Mouse (Mus musculus) C2C12 (cell line): ENCODE results near the gene Mybl2. TPM values are rescaled to one million over a fixed set of nuclear protein-coding genes. Genes with fewer than 3 reads are reported as not detected.
A peak's percentile ranks its signal among the peaks of the same experiment; 100 is the strongest.

Experiments
- H3K27me3 ChIP-seq: one replicate; pipeline ENCODE4 v1.6.1; 2011; ENCODE audit not compliant: control insufficient read depth, insufficient read depth, insufficient read length
- H3K36me3 ChIP-seq: one replicate; pipeline ENCODE4 v1.6.1; 2011; ENCODE audit not compliant: control insufficient read depth, insufficient read depth
- H3K4me3 ChIP-seq: one replicate; pipeline ENCODE4 v1.5.1; 2011; ENCODE audit warnings: mild to moderate bottlenecking, control low read depth; ENCODE audit not compliant: poor library complexity, insufficient read depth, severe bottlenecking
- H3K79me2 ChIP-seq: one replicate; pipeline ENCODE4 v1.6.1; 2011; ENCODE audit not compliant: control insufficient read depth, insufficient read depth
- H3K79me3 ChIP-seq: one replicate; pipeline ENCODE4 v1.6.1; 2011; ENCODE audit warnings: low read depth, control low read depth
- H3ac ChIP-seq: one replicate; pipeline ENCODE3; 2011; ENCODE audit warnings: low read depth; ENCODE audit not compliant: control insufficient read depth, insufficient read length
- CEBPB ChIP-seq: IDR thresholded peaks from one replicate; pipeline ENCODE4 v1.6.1; 2011; ENCODE audit warnings: low read depth, mild to moderate bottlenecking, control low read depth, moderate library complexity
- CTCF ChIP-seq: IDR thresholded peaks from one replicate; pipeline ENCODE4 v1.5.1; 2011; ENCODE audit not compliant: control insufficient read depth, insufficient read depth, insufficient read length
- FOSL1 ChIP-seq: IDR thresholded peaks from one replicate; pipeline ENCODE4 v1.8.0; 2011; ENCODE audit warnings: mild to moderate bottlenecking, low read length; ENCODE audit not compliant: poor library complexity, insufficient read depth, severe bottlenecking
- MAX ChIP-seq: IDR thresholded peaks from one replicate; pipeline ENCODE4 v1.6.1; 2011; ENCODE audit warnings: mild to moderate bottlenecking, control low read depth
- MYOD1 ChIP-seq: IDR thresholded peaks from one replicate; pipeline ENCODE4 v1.6.1; 2011; ENCODE audit warnings: low read depth; ENCODE audit not compliant: control insufficient read depth, insufficient read length
- MYOG ChIP-seq: IDR thresholded peaks from one replicate; pipeline ENCODE4 v1.6.1; 2011; ENCODE audit not compliant: control insufficient read depth, insufficient read length; ENCODE audit errors: extremely low read depth
- USF1 ChIP-seq: IDR thresholded peaks from one replicate; pipeline ENCODE4 v1.6.1; 2011; ENCODE audit warnings: low read depth, mild to moderate bottlenecking, control low read depth, moderate library complexity
- polyA plus RNA-seq: library from polyadenylated mRNA; unstranded; fragments of >200 nt; fragmentation: generic; extraction: Trizol; gene quantifications from one replicate; pipeline ENCODE4 v1.2.1, GENCODE M21; 2012; ENCODE audit warnings: missing spikeins

The Mybl2 gene
- polyA plus RNA-seq, 1 experiment = 37.8 TPM

DNA sequence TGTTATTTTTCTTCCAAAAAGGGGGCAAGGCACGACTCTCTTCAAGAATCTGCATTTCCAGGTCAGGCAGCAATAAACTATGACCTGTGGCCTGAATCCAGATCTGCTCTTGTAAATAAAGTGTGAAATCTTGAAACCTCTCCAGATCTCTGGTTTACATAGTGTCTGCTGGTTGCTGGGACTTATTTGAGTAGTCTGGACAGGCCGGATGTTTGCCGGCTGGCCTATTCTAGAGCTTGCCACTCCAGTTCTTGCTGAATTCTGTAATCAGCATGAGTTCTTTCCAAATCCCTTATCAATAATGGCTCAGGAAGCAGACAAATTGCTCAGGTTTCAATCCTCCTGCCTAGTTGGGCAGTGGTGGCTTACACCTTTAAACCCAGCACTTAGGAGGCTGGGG is 41.3 kb downstream of the Mybl2 start:
- Histone ChIP-seq H3K4me3 (no peak overlapping the region), H3K79me2 (no peaks in the 10 kb centered on the region), H3K79me3 (no peaks in the 10 kb centered on the region), H3K36me3 (no peaks in the 10 kb centered on the region), H3K27me3 (peaks cover 4% of the 10 kb centered on the region), H3ac (no peak overlapping the region)
- no peak for TF ChIP-seq FOSL1
- TF ChIP-seq MYOG = no peak
- no peak for TF ChIP-seq MYOD1
- no peak for TF ChIP-seq USF1
- no peak for TF ChIP-seq CEBPB
- TF ChIP-seq MAX = no peak
- no peak for TF ChIP-seq CTCF

DNA sequence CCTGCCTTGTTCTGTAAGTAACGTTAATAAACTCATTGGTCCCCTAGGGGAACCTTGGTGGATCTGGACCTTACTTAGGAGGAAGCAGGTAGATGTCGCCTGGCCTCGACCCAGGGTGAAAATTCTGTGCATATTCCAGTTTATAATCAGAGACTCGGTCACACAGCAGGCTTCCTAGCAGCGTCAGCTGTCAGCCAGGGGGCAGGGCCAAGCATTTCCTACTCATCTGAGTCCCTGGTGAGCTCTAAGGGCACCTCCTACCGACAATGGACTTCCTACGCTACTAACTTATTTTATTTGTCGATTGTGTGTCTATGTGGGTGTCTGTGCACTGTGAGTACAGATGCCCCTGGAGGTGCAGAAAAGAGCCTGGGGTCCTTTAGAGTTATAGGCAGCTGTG is 45.4 kb downstream of the Mybl2 start:
- no peak overlapping the region for H3ac ChIP-seq
- H3K36me3 ChIP-seq = no peaks in the 10 kb centered on the region
- peaks cover 4% of the 10 kb centered on the region for H3K27me3 ChIP-seq
- no peaks in the 10 kb centered on the region for H3K79me3 ChIP-seq
- no peaks in the 10 kb centered on the region for H3K79me2 ChIP-seq
- H3K4me3 ChIP-seq = no peak overlapping the region
- TF ChIP-seq FOSL1 (no peak), MYOD1 (no peak), MAX (no peak), MYOG (no peak), USF1 (no peak), CEBPB (no peak), CTCF (no peak)

DNA sequence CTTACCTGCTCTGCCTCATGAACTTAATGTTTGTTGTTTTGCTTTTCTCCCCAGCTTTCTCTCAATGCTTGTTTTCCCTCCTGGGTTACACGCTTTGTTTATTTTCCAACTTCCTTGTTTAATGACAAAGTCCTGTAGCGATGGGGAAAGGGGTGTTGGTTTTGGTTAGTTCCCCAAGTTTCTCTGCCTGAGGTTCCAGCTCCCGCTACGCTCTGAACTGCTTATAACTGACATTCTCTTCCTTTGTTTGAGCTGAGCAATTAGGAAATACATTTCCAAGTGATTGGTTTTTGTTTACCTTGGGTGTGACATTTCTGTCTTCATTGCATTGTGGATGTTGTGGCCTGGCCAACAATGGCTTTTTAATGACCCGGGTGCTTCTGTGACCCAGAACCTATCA is 46.1 kb downstream of the Mybl2 start:
- TF ChIP-seq CTCF (no peak), MAX (no peak), CEBPB (no peak), MYOD1 (no peak), MYOG (no peak), FOSL1 (no peak), USF1 (no peak)
- Histone ChIP-seq H3ac (no peak overlapping the region), H3K79me2 (no peaks in the 10 kb centered on the region)

DNA sequence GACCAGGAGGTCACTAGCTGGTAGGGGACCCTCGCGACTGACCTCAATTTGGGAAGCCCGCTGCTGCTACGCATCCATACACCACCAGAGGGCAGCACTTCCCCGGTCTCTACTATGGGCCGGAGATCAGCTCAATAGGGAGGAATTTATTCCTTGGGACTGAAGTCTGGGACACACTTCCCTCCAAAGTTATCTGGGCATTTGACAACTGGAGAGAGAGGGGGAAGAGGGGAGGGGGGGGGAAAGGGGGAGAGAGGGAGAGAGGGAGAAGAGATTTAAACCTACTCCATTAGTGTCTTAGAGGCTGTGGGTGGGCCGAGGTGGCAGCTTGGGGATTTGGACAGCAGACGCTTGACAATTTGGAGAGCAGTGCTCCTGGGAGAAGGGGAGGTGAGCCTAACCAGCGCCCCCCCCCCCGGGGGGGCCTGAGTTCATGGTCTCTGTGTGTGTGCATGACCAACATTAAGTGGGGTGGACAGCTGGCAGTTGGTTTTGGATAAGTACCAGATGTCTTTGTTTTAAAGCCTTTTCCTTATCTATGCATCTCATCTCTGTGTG is 47.2 kb downstream of the Mybl2 start:
- H3K36me3 ChIP-seq = no peaks in the 10 kb centered on the region
- TF ChIP-seq CTCF (peak; percentile 82), MYOD1 (peak; percentile 6), CEBPB (no peak)
- no peaks in the 10 kb centered on the region for H3K79me3 ChIP-seq
- H3K4me3 ChIP-seq = no peak overlapping the region
- peaks cover 4% of the 10 kb centered on the region for H3K27me3 ChIP-seq
- no peaks in the 10 kb centered on the region for H3K79me2 ChIP-seq
- H3ac ChIP-seq = no peak overlapping the region

More for the DNA sequence above, 46.1 kb downstream of the Mybl2 start:
- H3K79me3 ChIP-seq = no peaks in the 10 kb centered on the region
- no peak overlapping the region for H3K4me3 ChIP-seq
- no peaks in the 10 kb centered on the region for H3K36me3 ChIP-seq
- H3K27me3 ChIP-seq = peaks cover 4% of the 10 kb centered on the region

DNA sequence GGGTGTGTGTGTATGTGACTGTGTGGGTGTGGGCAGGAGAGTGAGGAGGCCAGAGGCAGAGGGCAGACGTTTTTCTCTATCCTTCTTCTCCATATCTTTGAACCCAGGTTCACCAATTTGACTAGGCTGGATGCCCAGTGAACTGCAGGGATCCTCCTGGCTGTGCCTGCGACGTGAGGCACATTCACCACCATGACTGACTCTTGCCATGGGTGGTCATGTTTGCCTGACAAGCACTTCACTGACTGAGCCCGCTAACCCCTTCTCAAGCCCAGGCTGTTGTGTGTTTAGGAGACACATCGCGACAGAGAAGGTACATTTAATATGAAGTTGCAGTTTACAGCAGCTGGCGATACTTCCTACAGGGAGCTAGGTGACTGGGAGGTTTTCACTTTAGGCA is 47.7 kb downstream of the Mybl2 start:
- no peak for TF ChIP-seq FOSL1
- no peak for TF ChIP-seq MAX
- Histone ChIP-seq H3K4me3 (no peak overlapping the region), H3ac (no peak overlapping the region), H3K27me3 (peaks cover 4% of the 10 kb centered on the region), H3K79me3 (no peaks in the 10 kb centered on the region), H3K36me3 (no peaks in the 10 kb centered on the region), H3K79me2 (no peaks in the 10 kb centered on the region)

DNA sequence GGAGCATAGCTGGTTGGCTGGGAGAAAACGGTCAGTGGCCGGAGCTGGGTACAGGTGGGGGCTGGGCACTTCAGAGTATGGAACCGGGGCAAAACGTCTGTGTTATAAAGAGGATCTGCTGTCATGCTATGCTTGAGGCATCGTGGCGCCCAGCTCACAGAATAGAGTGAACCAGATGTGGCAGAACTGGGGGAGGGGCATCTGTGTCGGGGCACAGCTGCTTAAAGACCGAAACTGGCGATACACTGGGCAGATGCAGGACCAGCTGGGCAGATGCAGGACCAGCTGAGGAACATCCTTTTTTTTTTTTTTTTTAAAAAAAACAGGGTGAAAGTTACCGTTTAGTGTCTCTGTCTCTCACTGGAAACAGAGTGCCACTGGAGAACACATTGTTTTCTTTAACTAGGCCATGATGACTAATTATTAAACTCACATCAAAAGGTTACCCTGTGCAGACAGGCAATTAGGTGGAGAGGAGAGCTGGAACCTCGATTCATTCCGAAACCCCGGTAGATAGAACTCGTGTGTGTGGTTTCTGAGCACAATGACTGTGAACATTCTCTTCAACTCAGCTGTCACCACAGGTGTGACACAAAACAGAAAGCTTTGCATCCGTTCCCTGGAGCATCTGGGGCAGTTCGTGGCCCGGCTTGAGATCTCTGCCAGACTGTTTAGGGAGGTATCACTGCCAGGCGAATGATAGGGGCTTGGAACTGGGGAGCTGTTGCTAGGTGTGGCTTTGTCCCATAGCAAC is 48.6 kb downstream of the Mybl2 start:
- H3K4me3 ChIP-seq = no peak overlapping the region
- peaks cover 4% of the 10 kb centered on the region for H3K27me3 ChIP-seq
- no peaks in the 10 kb centered on the region for H3K79me2 ChIP-seq
- H3ac ChIP-seq = no peak overlapping the region
- H3K36me3 ChIP-seq = no peaks in the 10 kb centered on the region
- TF ChIP-seq MYOG = no peak
- TF ChIP-seq MYOD1 = peak; percentile 28
- H3K79me3 ChIP-seq = no peaks in the 10 kb centered on the region
